Mouse (Mus musculus) kidney, adult 2 months (tissue): Measurements from ENCODE around the gene Mrm2. TPM values are rescaled to one million over a fixed set of nuclear protein-coding genes. Genes with fewer than 3 reads are reported as not detected.

Experiments used
- DNase-seq: peaks from one replicate; pipeline ENCODE4 v3.0.0; 2021
- H3K27ac ChIP-seq: fragments of 200-500 bp; 2 replicates; pipeline ENCODE4 v1.5.1; 2012; ENCODE audit warnings: low read depth, low read length, control low read depth, inconsistent platforms; ENCODE audit not compliant: insufficient read depth
- H3K27me3 ChIP-seq: fragments of 200-500 bp; replicated peaks from 2 replicates; pipeline ENCODE4 v1.6.1; 2012; ENCODE audit warnings: mild to moderate bottlenecking, moderate library complexity, low read length, inconsistent platforms; ENCODE audit not compliant: control insufficient read depth, insufficient read depth
- H3K36me3 ChIP-seq: fragments of 200-500 bp; 2 replicates; pipeline ENCODE4 v1.6.1; 2012; ENCODE audit warnings: mild to moderate bottlenecking, moderate library complexity, low read length, inconsistent platforms; ENCODE audit not compliant: control insufficient read depth, insufficient read depth
- H3K4me1 ChIP-seq: fragments of 200-500 bp; 2 replicates; pipeline ENCODE4 v1.6.1; 2011; ENCODE audit warnings: low read length; ENCODE audit not compliant: control insufficient read depth, insufficient read depth
- H3K4me3 ChIP-seq: fragments of 200-500 bp; 2 replicates; pipeline ENCODE4 v1.5.1; 2011; ENCODE audit warnings: mild to moderate bottlenecking, low read depth, low read length, control low read depth; ENCODE audit not compliant: insufficient read depth
- CTCF ChIP-seq: fragments of 200-500 bp; conservative IDR thresholded peaks from 2 replicates; pipeline ENCODE4 v1.5.1; 2011; ENCODE audit warnings: low read depth, mild to moderate bottlenecking, control low read depth, low read length, moderate library complexity, mixed read lengths; ENCODE audit not compliant: insufficient read depth, insufficient read length
- POLR2A ChIP-seq: fragments of 200-500 bp; IDR thresholded peaks from one replicate; pipeline ENCODE4 v1.6.1; 2011; ENCODE audit warnings: low read depth, low read length, control low read depth
- WGBS: fragments of 180-500 bp; shearing (Covaris S2); methylation state at CpG from one replicate; pipeline ENCODE4 v1.1.7; 2018; 5-methylcytosine and 5-hydroxymethylcytosine counted together
- polyA plus RNA-seq: library from polyadenylated mRNA; depleted of rRNA; stranded (reverse); fragments of >200 nt; gene quantifications from 2 replicates; pipeline ENCODE4 v1.2.3, GENCODE M21; 2012

Mrm2 gene
- polyA plus RNA-seq, 1 experiment = 15.1 TPM

DNA sequence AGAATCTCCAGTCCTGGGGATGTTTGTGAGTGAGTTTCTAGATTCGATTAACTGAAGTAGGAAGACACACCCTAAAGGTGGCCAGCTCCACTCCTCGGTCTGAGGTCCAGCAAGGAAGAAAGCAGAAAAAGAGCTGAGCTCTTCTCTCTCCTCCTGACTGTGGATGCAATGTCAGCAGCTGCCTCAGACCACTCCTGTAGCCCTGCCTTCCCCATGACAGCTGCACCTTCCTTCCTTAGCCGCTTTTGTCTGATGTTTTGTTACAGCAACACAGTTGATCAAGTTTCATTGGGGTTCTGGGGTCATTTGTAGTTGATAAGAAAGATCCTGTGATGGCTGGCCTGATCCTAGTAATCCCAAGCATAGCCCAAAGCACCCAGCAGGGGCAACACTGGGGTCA, 25.8 kb upstream of the Mrm2 start:
- H3K36me3 ChIP-seq = peaks cover 3% of the 10 kb centered on the region; the same call in 1 of the 2 replicates
- H3K4me1 ChIP-seq = peaks cover 13% of the 10 kb centered on the region
- DNase-seq = no peak
- no peak overlapping the region for H3K4me3 ChIP-seq
- no peak for TF ChIP-seq POLR2A
- TF ChIP-seq CTCF = no peak
- 63% methylated on average over 3 of the region's 3 CpGs for WGBS
- no peaks in the 10 kb centered on the region for H3K27me3 ChIP-seq
- H3K27ac ChIP-seq = no peak overlapping the region

DNA sequence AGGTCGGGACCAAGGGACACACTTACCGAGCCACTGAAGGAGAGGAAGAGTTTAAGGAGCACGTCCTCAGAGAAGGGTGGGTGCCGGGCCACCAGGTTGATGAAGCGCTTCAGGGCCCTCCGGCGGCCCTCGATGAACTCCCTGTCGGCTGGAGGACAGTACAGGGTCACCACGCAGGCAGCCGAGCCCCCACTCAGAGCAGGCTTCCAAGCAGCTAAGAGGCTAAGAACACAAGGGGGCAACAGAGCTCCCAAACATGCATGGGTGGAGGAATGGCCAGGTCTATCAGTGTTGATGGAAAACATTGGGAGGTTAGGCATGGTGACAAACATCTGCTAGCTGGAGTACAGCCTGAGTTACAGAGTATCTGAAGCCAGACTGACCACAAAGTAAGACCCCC, 24.2 kb upstream of the Mrm2 start:
- no peak overlapping the region for H3K4me3 ChIP-seq
- WGBS = 61% methylated on average over 11 of the region's 11 CpGs
- H3K27me3 ChIP-seq = no peaks in the 10 kb centered on the region
- TF ChIP-seq CTCF (peak; percentile 36), POLR2A (no peak)
- H3K36me3 ChIP-seq = peaks cover 3% of the 10 kb centered on the region; the same call in 1 of the 2 replicates
- H3K27ac ChIP-seq = no peak overlapping the region
- H3K4me1 ChIP-seq = peaks cover 19% of the 10 kb centered on the region; the same call in 1 of the 2 replicates
- DNase-seq = no peak

DNA sequence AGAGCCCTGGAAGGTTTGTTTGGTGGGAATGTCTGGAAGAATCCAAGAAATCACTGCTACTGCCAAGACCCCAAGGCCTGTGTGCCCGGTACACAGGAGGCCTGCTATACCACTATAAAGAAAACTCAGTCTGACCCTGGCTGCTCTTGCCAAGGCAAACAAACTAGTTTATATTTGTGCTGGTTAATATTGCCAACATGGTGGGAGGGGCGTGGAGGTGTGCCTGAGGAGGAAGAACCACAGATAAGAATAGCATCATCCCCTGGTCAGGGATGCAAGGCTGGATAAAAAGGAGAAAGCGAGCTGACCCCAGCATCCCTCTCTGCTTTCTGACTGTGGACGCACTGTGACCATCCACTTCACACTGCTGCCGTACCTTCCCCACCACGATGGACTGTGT, 20.7 kb upstream of the Mrm2 start:
- H3K27me3 ChIP-seq = no peaks in the 10 kb centered on the region
- 85% methylated on average over 6 of the region's 6 CpGs for WGBS
- peaks cover 3% of the 10 kb centered on the region; the same call in 1 of the 2 replicates for H3K36me3 ChIP-seq
- H3K27ac ChIP-seq = no peak overlapping the region
- H3K4me1 ChIP-seq = peaks cover 19% of the 10 kb centered on the region; the same call in 1 of the 2 replicates
- no peak overlapping the region for H3K4me3 ChIP-seq
- TF ChIP-seq POLR2A = no peak
- no peak for TF ChIP-seq CTCF
- peak; percentile 72 for DNase-seq

DNA sequence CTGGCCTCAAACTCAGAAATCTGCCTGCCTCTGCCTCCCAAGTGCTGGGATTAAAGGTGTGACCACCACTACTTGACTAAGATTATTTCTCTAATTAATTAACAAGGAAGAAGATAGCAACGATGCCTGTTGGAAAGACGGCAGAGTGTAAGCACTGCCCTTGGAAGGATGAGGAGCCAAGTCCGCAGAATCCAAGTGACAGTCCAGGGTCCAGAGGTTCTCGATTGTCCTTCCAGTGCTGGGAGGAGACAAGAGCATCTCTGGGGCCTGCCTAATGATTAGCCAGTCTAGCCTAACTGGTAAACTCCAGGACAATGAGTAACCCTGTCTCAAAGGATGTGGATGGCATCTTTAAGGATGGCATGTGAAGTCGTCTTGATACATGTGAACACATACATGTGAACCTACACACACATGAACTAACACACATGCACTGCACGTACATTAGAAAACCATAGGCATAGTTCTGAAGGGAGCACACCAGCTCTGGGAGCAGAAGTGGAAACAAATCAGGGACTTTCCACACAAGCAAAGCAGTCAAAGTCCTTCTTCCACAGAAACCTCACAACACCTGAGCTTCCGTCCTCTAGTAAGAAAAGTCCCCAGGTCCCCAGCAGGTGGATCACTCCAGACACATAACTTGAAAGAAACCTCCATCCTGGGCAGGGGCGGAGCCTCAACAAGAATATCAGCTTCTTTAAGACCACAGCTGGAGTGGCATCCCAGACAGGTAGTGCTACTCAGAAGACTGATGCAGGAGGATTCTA, 19.2 kb upstream of the Mrm2 start:
- Histone ChIP-seq H3K4me1 (peaks cover 16% of the 10 kb centered on the region; the same call in 1 of the 2 replicates), H3K4me3 (no peak overlapping the region), H3K36me3 (peaks cover 3% of the 10 kb centered on the region; the same call in 1 of the 2 replicates), H3K27me3 (no peaks in the 10 kb centered on the region), H3K27ac (peak overlapping the region; percentile 26; the same call in 1 of the 2 replicates)
- TF ChIP-seq POLR2A = no peak
- TF ChIP-seq CTCF = no peak
- 70% methylated on average over 8 of the region's 8 CpGs for WGBS
- DNase-seq = peak; percentile 83

DNA sequence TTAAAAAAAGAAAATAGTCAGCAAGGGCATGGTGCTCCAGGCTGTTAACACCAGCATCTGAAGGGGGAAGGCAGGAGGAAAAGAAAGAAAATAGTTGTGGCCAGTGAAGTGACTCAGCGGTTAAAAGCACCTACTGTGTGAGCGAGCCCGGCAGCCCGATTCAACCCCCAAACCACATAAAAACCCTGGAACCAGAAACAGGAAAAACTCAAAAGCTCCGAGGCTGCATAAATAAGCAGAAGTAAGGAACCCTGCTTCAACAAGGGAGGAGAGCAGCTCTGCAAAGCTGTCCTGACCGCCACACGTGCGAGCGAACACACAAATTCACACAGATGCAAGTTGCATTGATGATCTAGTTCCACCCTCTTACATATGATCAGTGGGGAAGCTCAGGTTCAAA, 18.2 kb upstream of the Mrm2 start:
- 91% methylated on average over 9 of the region's 9 CpGs for WGBS
- TF ChIP-seq CTCF (no peak), POLR2A (no peak)
- Histone ChIP-seq H3K27ac (no peak overlapping the region; the same call in 1 of the 2 replicates), H3K4me3 (no peak overlapping the region), H3K4me1 (peaks cover 16% of the 10 kb centered on the region; the same call in 1 of the 2 replicates), H3K27me3 (no peaks in the 10 kb centered on the region), H3K36me3 (no peaks in the 10 kb centered on the region)
- no peak for DNase-seq

DNA sequence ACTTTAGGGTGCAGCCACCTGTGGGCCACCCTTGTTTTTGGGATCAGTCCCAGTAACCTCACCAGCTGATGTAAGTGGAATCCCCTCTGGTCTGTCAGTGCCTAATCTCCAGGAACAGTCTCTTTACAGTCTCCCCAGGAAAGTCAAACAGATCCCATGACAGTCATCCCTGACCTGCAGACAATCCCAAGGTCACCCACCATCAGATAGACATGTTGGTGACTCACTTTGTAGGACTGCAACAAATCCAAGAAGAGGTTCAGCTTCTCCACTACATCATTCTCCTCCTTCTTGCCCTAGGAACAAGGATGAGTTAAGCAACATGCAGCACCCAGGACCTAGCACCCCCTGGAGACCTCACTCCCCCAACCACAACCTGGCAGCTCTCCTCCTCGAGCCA, 14.4 kb upstream of the Mrm2 start:
- Histone ChIP-seq H3K36me3 (peaks cover 1% of the 10 kb centered on the region; the same call in 1 of the 2 replicates), H3K27ac (no peak overlapping the region), H3K4me3 (no peak overlapping the region), H3K27me3 (no peaks in the 10 kb centered on the region), H3K4me1 (peaks cover 6% of the 10 kb centered on the region; the same call in 1 of the 2 replicates)
- TF ChIP-seq CTCF (no peak), POLR2A (no peak)
- WGBS = 74% methylated on average over 1 of the region's 1 CpGs
- no peak for DNase-seq

DNA sequence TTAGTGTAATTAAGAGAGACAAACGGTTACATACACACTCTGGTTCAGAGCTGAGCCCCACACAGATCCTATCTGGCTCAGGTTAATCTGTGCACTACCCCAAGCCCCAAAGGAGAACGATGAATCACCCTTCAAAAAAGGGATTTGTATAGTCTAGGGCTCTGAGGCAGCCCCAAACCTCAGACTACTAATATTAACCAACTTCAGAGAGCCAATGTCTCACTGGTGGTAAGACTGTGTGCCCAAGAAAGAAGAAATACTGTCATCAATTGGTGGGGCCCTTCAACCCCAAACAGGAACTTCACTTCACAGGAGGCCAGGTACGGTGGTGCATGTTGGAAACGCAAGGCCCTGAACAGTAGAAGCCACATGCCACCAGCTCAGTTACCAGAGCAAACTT, 13.5 kb upstream of the Mrm2 start:
- H3K27ac ChIP-seq = no peak overlapping the region
- WGBS = 81% methylated on average over 4 of the region's 4 CpGs
- H3K27me3 ChIP-seq = no peaks in the 10 kb centered on the region
- DNase-seq = no peak
- peaks cover 1% of the 10 kb centered on the region; the same call in 1 of the 2 replicates for H3K36me3 ChIP-seq
- H3K4me1 ChIP-seq = peaks cover 3% of the 10 kb centered on the region; the same call in 1 of the 2 replicates
- TF ChIP-seq CTCF = no peak
- TF ChIP-seq POLR2A = no peak
- no peak overlapping the region for H3K4me3 ChIP-seq
